Mouse (Mus musculus) brain, embryonic 14.5 days (tissue): ENCODE measurements around the gene Eipr1.

ENCODE experiments used
- CTCF ChIP-seq: fragments of 200-500 bp; IDR thresholded peaks from 2 replicates; pipeline ENCODE4 v1.5.1; 2012; ENCODE audit warnings: inconsistent platforms, mild to moderate bottlenecking, moderate library complexity, borderline replicate concordance; ENCODE audit not compliant: insufficient read depth, insufficient read length; ENCODE audit errors: extremely low read depth
- POLR2A ChIP-seq: fragments of 200-500 bp; IDR thresholded peaks from 2 replicates; pipeline ENCODE4 v1.6.1; 2012; ENCODE audit warnings: mild to moderate bottlenecking, inconsistent platforms, borderline replicate concordance; ENCODE audit not compliant: poor library complexity, insufficient read depth, insufficient read length, severe bottlenecking; ENCODE audit errors: extremely low read depth

DNA sequence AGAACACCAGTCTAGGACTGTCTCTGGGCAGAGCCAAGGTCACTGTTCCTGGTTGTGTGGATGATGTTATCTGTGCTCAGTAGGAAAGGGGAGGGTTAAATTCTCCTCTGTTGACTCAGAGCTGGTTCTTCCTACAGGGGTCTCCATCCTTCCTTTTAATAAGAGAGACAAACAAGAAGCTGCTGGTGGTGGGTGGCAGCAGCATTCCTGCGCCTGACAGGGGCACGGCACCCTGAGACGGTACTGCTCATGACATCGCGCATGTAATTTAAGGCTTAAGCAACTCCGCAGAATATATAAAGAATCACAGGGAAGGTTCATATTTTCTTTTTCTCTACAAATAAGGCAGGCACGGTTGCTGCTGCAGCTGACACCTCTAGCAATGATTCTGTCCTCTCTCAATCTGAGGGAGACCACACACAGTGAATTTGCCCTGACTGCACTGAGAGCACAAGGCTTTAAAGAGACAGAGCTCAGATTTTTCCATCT, 155.2 kb downstream of the Eipr1 start:
- TF ChIP-seq CTCF (no peak), POLR2A (no peak)
